In genomic region chr8:74990021-74990420, GRCm38 (mm10) we compare ENCODE assay signal across 11 mouse cellular contexts. TPM values are rescaled to one million over a fixed set of nuclear protein-coding genes. Genes with fewer than 3 reads are reported as not detected.
DNase-seq lines count a peak whose midpoint lies in the region; ATAC-seq lines count a peak whose summit lies in the region.
"Had no signal": no experiment of that assay in that cellular context is flagged by ENCODE, and none has a peak within 500 bp of the region (broad histone marks: within the 10 kb centered on the region; RNA-seq: fewer than 3 reads in every experiment).

No protein-coding gene starts in this region.

- 21% methylated on average over 15 of the region's 15 CpGs for WGBS in kidney, embryonic 14.5 days

- no peak for DNase-seq in kidney, adult 8-10 months
- peak; percentile 61 to 66 for DNase-seq in adrenal gland, postnatal 36 days
- DNase-seq in kidney, postnatal 36 days: peak; percentile 6 to 50
- peak; percentile 44 for DNase-seq in lung, postnatal 14 days
- DNase-seq in neural tube, embryonic 10.5 days (ENCODE audit: extremely low spot score, low spot score): no peak
- DNase-seq in gastrocnemius, adult 18-20 months (ENCODE audit: low spot score): no peak
- DNase-seq: right cerebral cortex, postnatal 4 days had no signal

- no peaks in the 10 kb centered on the region for H3K36me3 ChIP-seq in kidney, embryonic 14.5 days (ENCODE audit: control insufficient read depth, insufficient read depth, low read length)
- H3K36me3 ChIP-seq: forebrain, embryonic 15.5 days; limb, embryonic 13.5 days had no signal

- no peak overlapping the region for H3K4me3 ChIP-seq in kidney, embryonic 14.5 days (ENCODE audit: low read length)
- H3K4me3 ChIP-seq: forebrain, embryonic 15.5 days; limb, embryonic 13.5 days had no signal

- 0 out of 2 replicates have a peak, but pooled peaks cover 4% of the 10 kb centered on the region for H3K4me1 ChIP-seq in kidney, embryonic 14.5 days (ENCODE audit: control insufficient read depth, insufficient read depth, low read length)

- peak overlapping the region; percentile 30 for H3K4me2 ChIP-seq in kidney, embryonic 14.5 days (replicated peaks; ENCODE audit: low read depth, low read length)
- H3K4me2 ChIP-seq: forebrain, embryonic 15.5 days; limb, embryonic 13.5 days had no signal

- no peak for ATAC-seq in kidney, embryonic 14.5 days (ENCODE audit: low FRiP score, low TSS enrichment)
- no peak for ATAC-seq in erythroblast, adult 5-6 weeks (replicated peaks; ENCODE audit: low FRiP score, poor library complexity, severe bottlenecking)
- ATAC-seq: forebrain, embryonic 15.5 days had no signal

- no peak overlapping the region for H3K27ac ChIP-seq in kidney, embryonic 14.5 days (ENCODE audit: low read depth, low read length)
- H3K27ac ChIP-seq: forebrain, embryonic 15.5 days; limb, embryonic 13.5 days had no signal

- no peak overlapping the region for H3K9ac ChIP-seq in kidney, embryonic 14.5 days (ENCODE audit: low read depth, low read length)
- H3K9ac ChIP-seq: forebrain, embryonic 15.5 days; limb, embryonic 13.5 days had no signal

- H3K9me3 ChIP-seq in kidney, embryonic 14.5 days (ENCODE audit: control insufficient read depth, low read length): no peaks in the 10 kb centered on the region
- H3K9me3 ChIP-seq: forebrain, embryonic 15.5 days; limb, embryonic 13.5 days had no signal

- no peaks in the 10 kb centered on the region for H3K27me3 ChIP-seq in kidney, embryonic 14.5 days (ENCODE audit: control insufficient read depth, insufficient read depth, low read length)
- H3K27me3 ChIP-seq: forebrain, embryonic 15.5 days; limb, embryonic 13.5 days had no signal

RNA-seq across cellular contexts. Expression of gene Hmgxb4, which starts 3.1 kb away (rescaled TPM):
- 45.6 and 55.4 TPM in 2 replicates for polyA plus RNA-seq in kidney, embryonic 14.5 days (2014; fragmentation: Nextera tagmentation; extraction: Ambion mirVana)
- total RNA-seq in adrenal gland, postnatal 36 days (2021): 10 to 100 TPM; 19.0 to 24.1 TPM
- total RNA-seq in erythroblast, adult 5-6 weeks (2015; ENCODE audit: low replicate concordance): 14.8 and 21.1 TPM in 2 replicates
- total RNA-seq in erythroblast, adult 5-6 weeks (2017; ENCODE audit: low replicate concordance): 11.8 and 43.7 TPM in 2 replicates
- total RNA-seq in gastrocnemius, adult 18-20 months (2021): 1 to 10 TPM; 7.4 to 9.5 TPM

RNA-seq across cellular contexts. Expression of gene Tom1, which starts 43.5 kb away (rescaled TPM):
- 20.1 and 29.1 TPM in 2 replicates for polyA plus RNA-seq in kidney, embryonic 14.5 days (2014; fragmentation: Nextera tagmentation; extraction: Ambion mirVana)
- 10 to 100 TPM; 42.5 to 46.0 TPM for total RNA-seq in adrenal gland, postnatal 36 days (2021)
- 11.7 and 14.8 TPM in 2 replicates for total RNA-seq in erythroblast, adult 5-6 weeks (2015; ENCODE audit: low replicate concordance)
- total RNA-seq in erythroblast, adult 5-6 weeks (2017; ENCODE audit: low replicate concordance): 8.1 and 19.8 TPM in 2 replicates
- total RNA-seq in gastrocnemius, adult 18-20 months (2021): 10 to 100 TPM; 54.0 to 58.4 TPM

Comparison
In these comparisons a context has a peak if more than half of its experiments do, and no peak if none do; other contexts are left out.
1. DNase-seq: peak in adrenal gland, postnatal 36 days (2 of 2), kidney, postnatal 36 days (2 of 2) and lung, postnatal 14 days (single experiment); none in kidney, adult 8-10 months (0 of 2), neural tube, embryonic 10.5 days (single experiment) and gastrocnemius, adult 18-20 months (single experiment).